Comparison of ENCODE assay signal across 7 mouse cellular contexts in genomic region chr10:127621191-127622056, GRCm38 (mm10). TPM values are rescaled to one million over a fixed set of nuclear protein-coding genes. Genes with fewer than 3 reads are reported as not detected.
DNase-seq lines count a peak whose midpoint lies in the region; ATAC-seq and TF ChIP-seq lines count a peak whose summit lies in the region.

No protein-coding gene starts in this region.

- WGBS in intestine, embryonic 16.5 days, result under 1% methylated on average over 34 of the region's 39 CpGs
- WGBS in midbrain, embryonic 11.5 days, result under 1% methylated on average over 32 of the region's 39 CpGs
- WGBS in small intestine, adult 2 months, result under 1% methylated on average over 35 of the region's 39 CpGs

- H3K4me1 ChIP-seq in intestine, embryonic 16.5 days (ENCODE audit: control insufficient read depth, insufficient read depth, low read length), result peaks cover 35% of the 10 kb centered on the region
- peaks cover 33% of the 10 kb centered on the region for H3K4me1 ChIP-seq in midbrain, embryonic 11.5 days (ENCODE audit: control insufficient read depth, insufficient read depth, low read length)
- H3K4me1 ChIP-seq in small intestine, adult 2 months (ENCODE audit: control insufficient read depth, insufficient read depth, insufficient read length, low read length), result peaks cover 16% of the 10 kb centered on the region; the same call in 1 of the 2 replicates

- no peaks in the 10 kb centered on the region for H3K27me3 ChIP-seq in intestine, embryonic 16.5 days (replicated peaks; ENCODE audit: control insufficient read depth, insufficient read depth, low read length)
- H3K27me3 ChIP-seq in midbrain, embryonic 11.5 days (ENCODE audit: control insufficient read depth, insufficient read depth, low read length), result no peaks in the 10 kb centered on the region
- H3K27me3 ChIP-seq in small intestine, adult 2 months (ENCODE audit: control insufficient read depth, insufficient read depth, low read length), result no peaks in the 10 kb centered on the region

- H3K4me3 ChIP-seq in intestine, embryonic 16.5 days (ENCODE audit: low read length), result peak overlapping the region; percentile 78
- H3K4me3 ChIP-seq in midbrain, embryonic 11.5 days (ENCODE audit: low read depth, low read length), result peak overlapping the region; percentile 50
- H3K4me3 ChIP-seq in small intestine, adult 2 months (ENCODE audit: low read depth, low read length), result peak overlapping the region; percentile 65

- no peaks in the 10 kb centered on the region for H3K36me3 ChIP-seq in intestine, embryonic 16.5 days (ENCODE audit: control insufficient read depth, insufficient read depth, low read length)
- no peaks in the 10 kb centered on the region for H3K36me3 ChIP-seq in midbrain, embryonic 11.5 days (ENCODE audit: control insufficient read depth, insufficient read depth, low read length)
- no peaks in the 10 kb centered on the region for H3K36me3 ChIP-seq in small intestine, adult 2 months (ENCODE audit: control insufficient read depth, insufficient read depth, low read length)

- peak; percentile 96 for DNase-seq in adrenal gland, adult 2 months
- DNase-seq in embryo, embryonic 11 days, result peak; percentile 92
- peak; percentile 95 for DNase-seq in gastrocnemius, postnatal 25 days
- DNase-seq in left cerebral cortex, postnatal 4 days, result peak; percentile 95
- DNase-seq in midbrain, embryonic 11.5 days (ENCODE audit: low spot score, missing footprints), result peak; percentile 99

- intact Hi-C loops in left cerebral cortex, postnatal 4 days (cut with DNase I), result no loop called here

- H3K4me2 ChIP-seq in intestine, embryonic 16.5 days (ENCODE audit: low read depth, low read length), result peak overlapping the region; percentile 91
- peak overlapping the region; percentile 92 for H3K4me2 ChIP-seq in midbrain, embryonic 11.5 days

- H3K27ac ChIP-seq in intestine, embryonic 16.5 days (ENCODE audit: low read length), result peak overlapping the region; percentile 99
- H3K27ac ChIP-seq in midbrain, embryonic 11.5 days (ENCODE audit: low read depth, low read length), result peak overlapping the region; percentile 90
- peak overlapping the region; percentile 96 for H3K27ac ChIP-seq in small intestine, adult 2 months (ENCODE audit: insufficient read depth, low read depth, low read length)

- TF ChIP-seq CTCF in small intestine, adult 2 months (IDR thresholded peaks at IDR 0.05; ENCODE audit: extremely low read depth, insufficient read length, insufficient replicate concordance, low read depth, low read length), result no peak

- ATAC-seq in intestine, embryonic 16.5 days, result peak; percentile 90
- ATAC-seq in midbrain, embryonic 11.5 days (ENCODE audit: low FRiP score), result peak; percentile 81

- H3K9ac ChIP-seq in intestine, embryonic 16.5 days (ENCODE audit: low read depth, low read length), result peak overlapping the region; percentile 87
- peak overlapping the region; percentile 82 for H3K9ac ChIP-seq in midbrain, embryonic 11.5 days (ENCODE audit: low read length)

- no peaks in the 10 kb centered on the region; the same call in 1 of the 2 replicates for H3K9me3 ChIP-seq in intestine, embryonic 16.5 days (ENCODE audit: control insufficient read depth, low read length)
- H3K9me3 ChIP-seq in midbrain, embryonic 11.5 days (ENCODE audit: control insufficient read depth, low read length), result no peaks in the 10 kb centered on the region

- peak; percentile 70 for TF ChIP-seq POLR2A in small intestine, adult 2 months (IDR thresholded peaks at IDR 0.05; ENCODE audit: low read depth, low read length)

RNA-seq across cellular contexts. Expression of gene Lrp1, which starts 0.5 kb away (rescaled TPM):
- 100 to 1,000 TPM; 138 to 196 TPM for total RNA-seq in adrenal gland, adult 2 months (2021)
- polyA plus RNA-seq in adrenal gland, adult 2 months (2012; rRNA removed), result 197 and 201 TPM in 2 replicates
- 10 to 100 TPM; 58.1 to 64.3 TPM for total RNA-seq in gastrocnemius, postnatal 25 days (2021)
- 64.6 and 67.0 TPM in 2 replicates for polyA plus RNA-seq in intestine, embryonic 16.5 days (2015; fragmentation: Nextera tagmentation; extraction: Ambion mirVana)
- 100 to 1,000 TPM; 286 to 296 TPM for total RNA-seq in left cerebral cortex, postnatal 4 days (2021)
- 52.2 and 58.8 TPM in 2 replicates for polyA plus RNA-seq in midbrain, embryonic 11.5 days (2014; fragmentation: Nextera tagmentation; extraction: Ambion mirVana)
- polyA plus RNA-seq in small intestine, adult 2 months (2012; rRNA removed), result 82.4 and 200 TPM in 2 replicates

RNA-seq across cellular contexts. Expression of gene Stat6, which starts 21.4 kb away (rescaled TPM):
- total RNA-seq in adrenal gland, adult 2 months (2021), result 100 to 1,000 TPM in 1 of 2 experiments, 10 to 100 TPM in 1; 88.3 to 109 TPM
- 67.6 and 83.8 TPM in 2 replicates for polyA plus RNA-seq in adrenal gland, adult 2 months (2012; rRNA removed)
- total RNA-seq in gastrocnemius, postnatal 25 days (2021), result 10 to 100 TPM; 16.5 to 21.8 TPM
- 46.8 and 49.3 TPM in 2 replicates for polyA plus RNA-seq in intestine, embryonic 16.5 days (2015; fragmentation: Nextera tagmentation; extraction: Ambion mirVana)
- 1 to 10 TPM; 6.0 to 6.1 TPM for total RNA-seq in left cerebral cortex, postnatal 4 days (2021)
- 5.7 and 6.9 TPM in 2 replicates for polyA plus RNA-seq in midbrain, embryonic 11.5 days (2014; fragmentation: Nextera tagmentation; extraction: Ambion mirVana)
- 45.7 and 101 TPM in 2 replicates for polyA plus RNA-seq in small intestine, adult 2 months (2012; rRNA removed)

RNA-seq across cellular contexts. Expression of gene Nemp1, which starts 45.3 kb away (rescaled TPM):
- total RNA-seq in adrenal gland, adult 2 months (2021), result 1 to 10 TPM; 4.6 to 9.1 TPM
- 1.5 and 2.6 TPM in 2 replicates for polyA plus RNA-seq in adrenal gland, adult 2 months (2012; rRNA removed)
- 1 to 10 TPM; 1.7 to 2.5 TPM for total RNA-seq in gastrocnemius, postnatal 25 days (2021)
- polyA plus RNA-seq in intestine, embryonic 16.5 days (2015; fragmentation: Nextera tagmentation; extraction: Ambion mirVana), result 4.8 and 5.9 TPM in 2 replicates
- total RNA-seq in left cerebral cortex, postnatal 4 days (2021), result 1 to 10 TPM; 4.8 to 5.6 TPM
- polyA plus RNA-seq in midbrain, embryonic 11.5 days (2014; fragmentation: Nextera tagmentation; extraction: Ambion mirVana), result 10.0 and 10.9 TPM in 2 replicates
- polyA plus RNA-seq in small intestine, adult 2 months (2012; rRNA removed), result 0.67 and 2.5 TPM in 2 replicates

RNA-seq across cellular contexts. Expression of gene Nab2, which starts 46.9 kb away (rescaled TPM):
- total RNA-seq in adrenal gland, adult 2 months (2021), result 10 to 100 TPM; 16.9 to 26.6 TPM
- polyA plus RNA-seq in adrenal gland, adult 2 months (2012; rRNA removed), result 35.9 and 38.7 TPM in 2 replicates
- total RNA-seq in gastrocnemius, postnatal 25 days (2021), result 1 to 10 TPM; 2.5 to 4.7 TPM
- polyA plus RNA-seq in intestine, embryonic 16.5 days (2015; fragmentation: Nextera tagmentation; extraction: Ambion mirVana), result 7.5 and 8.4 TPM in 2 replicates
- total RNA-seq in left cerebral cortex, postnatal 4 days (2021), result 10 to 100 TPM; 21.5 to 21.9 TPM
- polyA plus RNA-seq in midbrain, embryonic 11.5 days (2014; fragmentation: Nextera tagmentation; extraction: Ambion mirVana), result 2.1 and 2.2 TPM in 2 replicates
- polyA plus RNA-seq in small intestine, adult 2 months (2012; rRNA removed), result 9.4 and 31.8 TPM in 2 replicates

Comparison
In these comparisons a context has a peak if more than half of its experiments do, and no peak if none do; other contexts are left out.
1. Peak in every context shown above with its lines: DNase-seq, ATAC-seq, H3K4me3 ChIP-seq and H3K27ac ChIP-seq.